Mouse (Mus musculus) lung, adult 2 months (tissue): ENCODE results near the gene Fbxw2.

ENCODE experiments used
- CTCF ChIP-seq: fragments of 200-500 bp; IDR thresholded peaks from 2 replicates; pipeline ENCODE4 v1.5.1; 2011; ENCODE audit warnings: mild to moderate bottlenecking, low read length, control low read depth; ENCODE audit not compliant: insufficient read depth
- POLR2A ChIP-seq: fragments of 200-500 bp; IDR thresholded peaks from 2 replicates; pipeline ENCODE4 v1.6.1; 2011; ENCODE audit warnings: low read depth, mild to moderate bottlenecking, control low read depth, low read length, borderline replicate concordance; ENCODE audit errors: extremely low read depth

- no peak for TF ChIP-seq POLR2A
- TF ChIP-seq CTCF: no peak
These were observed 71.4 kb downstream of the Fbxw2 start, which contains the start of gene Gapvd1 for GRCm38 (mm10) chr2:34754551-34755358.
